Comparison of ENCODE assay signal across 16 mouse cellular contexts in genomic region chr13:56699370-56699769, GRCm38 (mm10). TPM values are rescaled to one million over a fixed set of nuclear protein-coding genes. Genes with fewer than 3 reads are reported as not detected.
DNase-seq lines count a peak whose midpoint lies in the region; ATAC-seq and TF ChIP-seq lines count a peak whose summit lies in the region.
"Had no signal": no experiment of that assay in that cellular context is flagged by ENCODE, and none has a peak within 500 bp of the region (broad histone marks: within the 10 kb centered on the region; RNA-seq: fewer than 3 reads in every experiment).

No protein-coding gene starts in this region.

- no peaks in the 10 kb centered on the region for H3K27me3 ChIP-seq in hindbrain, postnatal 0 days (ENCODE audit: insufficient read depth, low read length)
- no peaks in the 10 kb centered on the region for H3K27me3 ChIP-seq in hindbrain, embryonic 12.5 days
- no peaks in the 10 kb centered on the region for H3K27me3 ChIP-seq in lung, postnatal 0 days (replicated peaks; ENCODE audit: insufficient read depth, low read length)
- H3K27me3 ChIP-seq in small intestine, adult 2 months (ENCODE audit: control insufficient read depth, insufficient read depth, low read length), result no peaks in the 10 kb centered on the region
- H3K27me3 ChIP-seq: heart, embryonic 13.5 days; lung, embryonic 15.5 days; neural tube, embryonic 13.5 days had no signal

- no peaks in the 10 kb centered on the region for H3K9me3 ChIP-seq in hindbrain, postnatal 0 days (ENCODE audit: low read length)
- H3K9me3 ChIP-seq in hindbrain, embryonic 12.5 days (replicated peaks), result no peaks in the 10 kb centered on the region
- H3K9me3 ChIP-seq in lung, postnatal 0 days (ENCODE audit: low read length), result no peaks in the 10 kb centered on the region
- H3K9me3 ChIP-seq: heart, embryonic 13.5 days; lung, embryonic 15.5 days; midbrain, embryonic 12.5 days; neural tube, embryonic 13.5 days had no signal

- H3K27ac ChIP-seq in hindbrain, postnatal 0 days, result no peak overlapping the region
- H3K27ac ChIP-seq in hindbrain, embryonic 12.5 days, result no peak overlapping the region
- H3K27ac ChIP-seq in lung, postnatal 0 days (ENCODE audit: low read length), result no peak overlapping the region
- H3K27ac ChIP-seq in small intestine, adult 2 months (ENCODE audit: insufficient read depth, low read depth, low read length), result no peak overlapping the region
- H3K27ac ChIP-seq: heart, embryonic 13.5 days had no signal

- DNase-seq in hindbrain, postnatal 0 days (ENCODE audit: low spot score), result no peak
- no peak for DNase-seq in lung, postnatal 0 days (ENCODE audit: low spot score)
- no peak for DNase-seq in lung, postnatal 10 days
- peak; percentile 76 for DNase-seq in R1 (ENCODE audit: low read depth, low spot score)
- DNase-seq in lung, adult 2 months, result no peak
- DNase-seq: gastrocnemius, postnatal 25 days; retina, postnatal 1 day had no signal

- H3K4me2 ChIP-seq in hindbrain, postnatal 0 days (ENCODE audit: low read depth, low read length), result no peak overlapping the region
- H3K4me2 ChIP-seq in hindbrain, embryonic 12.5 days (replicated peaks), result no peak overlapping the region
- no peak overlapping the region for H3K4me2 ChIP-seq in lung, postnatal 0 days (replicated peaks; ENCODE audit: low read depth, low read length)
- H3K4me2 ChIP-seq: heart, embryonic 13.5 days; hindbrain, embryonic 14.5 days; lung, embryonic 15.5 days; midbrain, embryonic 12.5 days; neural tube, embryonic 13.5 days had no signal

- TF ChIP-seq CTCF in hindbrain, postnatal 0 days (IDR thresholded peaks at IDR 0.05; ENCODE audit: low read depth), result peak; percentile 32
- peak; percentile 42 for TF ChIP-seq CTCF in lung, postnatal 0 days (IDR thresholded peaks at IDR 0.05)
- peak; percentile 38; the same call in 1 of the 2 replicates for TF ChIP-seq CTCF in small intestine, adult 2 months (IDR thresholded peaks at IDR 0.05; ENCODE audit: extremely low read depth, insufficient read length, insufficient replicate concordance, low read depth, low read length)
- TF ChIP-seq CTCF in lung, adult 2 months (IDR thresholded peaks at IDR 0.05; ENCODE audit: insufficient read depth, low read length), result no peak

- ATAC-seq in hindbrain, postnatal 0 days, result no peak
- ATAC-seq in hindbrain, embryonic 12.5 days (ENCODE audit: low FRiP score), result no peak
- no peak for ATAC-seq in lung, postnatal 0 days

- H3K9ac ChIP-seq in hindbrain, postnatal 0 days (replicated peaks; ENCODE audit: low read length), result no peak overlapping the region
- no peak overlapping the region for H3K9ac ChIP-seq in hindbrain, embryonic 12.5 days
- no peak overlapping the region for H3K9ac ChIP-seq in lung, postnatal 0 days (replicated peaks; ENCODE audit: low read depth)
- H3K9ac ChIP-seq: heart, embryonic 13.5 days; hindbrain, embryonic 14.5 days; lung, embryonic 15.5 days; midbrain, embryonic 12.5 days; neural tube, embryonic 13.5 days had no signal

- peaks cover 16% of the 10 kb centered on the region for H3K4me1 ChIP-seq in hindbrain, postnatal 0 days (ENCODE audit: insufficient read depth, low read length)
- peaks cover 31% of the 10 kb centered on the region for H3K4me1 ChIP-seq in hindbrain, embryonic 12.5 days
- peaks cover 5% of the 10 kb centered on the region; the same call in 1 of the 2 replicates for H3K4me1 ChIP-seq in lung, postnatal 0 days (ENCODE audit: insufficient read depth, low read depth, low read length)
- H3K4me1 ChIP-seq in small intestine, adult 2 months (ENCODE audit: control insufficient read depth, insufficient read depth, insufficient read length, low read length), result peaks cover 8% of the 10 kb centered on the region
- peaks cover 4% of the 10 kb centered on the region for H3K4me1 ChIP-seq in lung, adult 2 months (ENCODE audit: control insufficient read depth, insufficient read depth, low read length)

- TF ChIP-seq EP300 in lung, postnatal 0 days (IDR thresholded peaks at IDR 0.05), result no peak

- no peak for TF ChIP-seq POLR2A in small intestine, adult 2 months (IDR thresholded peaks at IDR 0.05; ENCODE audit: low read depth, low read length)
- TF ChIP-seq POLR2A in lung, adult 2 months (IDR thresholded peaks at IDR 0.05; ENCODE audit: borderline replicate concordance, extremely low read depth, low read depth, low read length), result no peak

- H3K4me3 ChIP-seq in hindbrain, postnatal 0 days (ENCODE audit: low read length), result no peak overlapping the region
- no peak overlapping the region for H3K4me3 ChIP-seq in hindbrain, embryonic 12.5 days
- H3K4me3 ChIP-seq in lung, postnatal 0 days (ENCODE audit: low read depth, low read length), result no peak overlapping the region
- H3K4me3 ChIP-seq in small intestine, adult 2 months (ENCODE audit: low read depth, low read length), result no peak overlapping the region
- no peak overlapping the region for H3K4me3 ChIP-seq in lung, adult 2 months (replicated peaks; ENCODE audit: extremely low read depth, low read depth, low read length)
- H3K4me3 ChIP-seq: heart, embryonic 13.5 days; lung, embryonic 15.5 days; midbrain, embryonic 12.5 days; neural tube, embryonic 13.5 days had no signal

- H3K36me3 ChIP-seq in hindbrain, postnatal 0 days (ENCODE audit: insufficient read depth, low read length), result no peaks in the 10 kb centered on the region
- H3K36me3 ChIP-seq in hindbrain, embryonic 12.5 days, result no peaks in the 10 kb centered on the region
- H3K36me3 ChIP-seq in lung, postnatal 0 days (ENCODE audit: insufficient read depth, low read length), result no peaks in the 10 kb centered on the region
- no peaks in the 10 kb centered on the region for H3K36me3 ChIP-seq in small intestine, adult 2 months (ENCODE audit: control insufficient read depth, insufficient read depth, low read length)
- H3K36me3 ChIP-seq: heart, embryonic 13.5 days; lung, embryonic 15.5 days; midbrain, embryonic 12.5 days; neural tube, embryonic 13.5 days had no signal

- WGBS in hindbrain, postnatal 0 days, result 97% methylated on average over 2 of the region's 2 CpGs
- WGBS in hindbrain, embryonic 12.5 days, result 83% methylated on average over 2 of the region's 2 CpGs
- 91% methylated on average over 2 of the region's 2 CpGs for WGBS in lung, postnatal 0 days
- WGBS in small intestine, adult 2 months, result 90% methylated on average over 2 of the region's 2 CpGs
- WGBS in lung, adult 2 months, result 94% methylated on average over 2 of the region's 2 CpGs

RNA-seq across cellular contexts. Expression of gene Smad5, which starts 3.4 kb away (rescaled TPM):
- 39.5 and 40.5 TPM in 2 replicates for total RNA-seq in hindbrain, postnatal 0 days (2014; rRNA removed)
- 14.2 and 17.7 TPM in 2 replicates for polyA plus RNA-seq in hindbrain, postnatal 0 days (2015; fragmentation: Nextera tagmentation; extraction: Ambion mirVana)
- 38.8 and 41.4 TPM in 2 replicates for polyA plus RNA-seq in hindbrain, embryonic 12.5 days (2016; fragmentation: Nextera tagmentation; extraction: Ambion mirVana)
- 16.6 and 16.9 TPM in 2 replicates for polyA plus RNA-seq in lung, postnatal 0 days (2015; fragmentation: Nextera tagmentation; extraction: Ambion mirVana)
- 2.7 and 6.3 TPM in 2 replicates for polyA plus RNA-seq in small intestine, adult 2 months (2012; rRNA removed)
- polyA plus RNA-seq in lung, adult 2 months (2012; rRNA removed), result 20.3 and 27.1 TPM in 2 replicates

RNA-seq across cellular contexts. Expression of gene Gm45623, which starts 54.3 kb away (rescaled TPM):
- 12.4 and 15.1 TPM in 2 replicates for total RNA-seq in hindbrain, postnatal 0 days (2014; rRNA removed)
- polyA plus RNA-seq in hindbrain, postnatal 0 days (2015; fragmentation: Nextera tagmentation; extraction: Ambion mirVana), result 2.2 and 2.4 TPM in 2 replicates
- polyA plus RNA-seq in hindbrain, embryonic 12.5 days (2016; fragmentation: Nextera tagmentation; extraction: Ambion mirVana), result 0.21 TPM in 1 of 2 replicates, not detected in the other
- 0.44 and 0.55 TPM in 2 replicates for polyA plus RNA-seq in lung, postnatal 0 days (2015; fragmentation: Nextera tagmentation; extraction: Ambion mirVana)
- polyA plus RNA-seq in small intestine, adult 2 months (2012; rRNA removed), result 0.23 and 2.7 TPM in 2 replicates
- 0.07 and 0.12 TPM in 2 replicates for polyA plus RNA-seq in lung, adult 2 months (2012; rRNA removed)
- total RNA-seq: common myeloid progenitor, adult 5-6 weeks; gastrocnemius, postnatal 25 days had no signal
- polyA plus RNA-seq: urinary bladder, adult 2 months had no signal
